Mouse (Mus musculus) c-Kit-positive CD71-positive TER-119-negative erythroid progenitor cells, embryonic 14.5 days (primary cell): ENCODE measurements around the gene Hspb7.
A peak's percentile ranks its signal among the peaks of the same experiment; 100 is the strongest.

Source experiments
- DNase-seq: peaks from one replicate; pipeline ENCODE4 v3.0.0-alpha.2; 2013; ENCODE audit warnings: low read depth

The Hspb7 gene

DNA sequence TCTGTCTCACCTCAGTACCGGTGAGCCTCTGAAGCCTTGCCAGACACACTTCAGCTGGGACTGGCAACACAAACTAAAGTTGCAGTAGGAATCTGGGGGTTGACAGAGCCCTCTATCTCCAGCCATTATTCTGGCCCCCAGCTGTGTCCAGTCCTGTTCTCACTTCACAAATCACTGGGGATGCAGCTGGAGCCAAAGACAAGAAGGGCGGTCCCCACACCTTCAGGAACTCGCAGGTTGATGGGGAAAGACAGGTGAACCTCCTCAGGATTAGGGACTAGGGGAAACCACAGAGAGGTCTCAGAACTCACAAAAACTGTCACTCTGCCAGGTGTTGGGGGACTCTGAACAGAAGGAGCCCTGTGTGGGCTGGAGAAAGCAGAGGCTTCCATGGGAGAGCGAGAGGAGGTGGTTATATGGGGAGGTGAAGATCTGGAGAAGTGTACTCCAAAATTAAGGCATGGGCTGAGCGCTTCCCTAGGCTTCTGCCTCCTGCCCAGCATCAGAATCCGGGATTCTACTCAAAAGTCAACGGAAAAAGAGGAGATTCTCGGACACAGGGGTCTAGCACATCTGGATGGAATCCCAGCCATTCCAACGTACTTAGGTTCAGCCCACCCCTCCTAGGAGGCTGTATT, at the start of gene Hspb7:
Gene Hspb7 (plus strand): TSS at position 588 of the 638 bp plus-strand sequence.
- no peak for DNase-seq

DNA sequence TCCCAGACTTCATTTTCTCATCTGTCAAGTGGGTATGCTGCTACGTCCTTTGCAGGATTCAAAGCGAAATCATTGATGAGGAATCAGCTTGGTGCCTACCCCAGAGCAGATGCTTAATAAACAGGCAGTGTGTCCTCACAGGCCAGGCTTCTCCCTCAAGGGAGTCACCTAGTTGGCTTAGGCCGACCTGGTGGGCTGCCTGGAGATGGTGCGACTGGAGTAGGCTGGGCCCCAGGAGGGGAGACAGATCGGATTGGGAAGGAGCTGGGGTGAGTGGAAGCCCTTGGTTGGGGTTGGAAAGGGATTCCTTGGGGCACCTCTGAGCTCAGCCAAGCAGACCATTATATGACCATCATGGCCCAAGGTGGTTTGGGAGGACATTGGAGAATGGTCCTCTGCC, 48.2 kb upstream of the Hspb7 start:
- no peak for DNase-seq

DNA sequence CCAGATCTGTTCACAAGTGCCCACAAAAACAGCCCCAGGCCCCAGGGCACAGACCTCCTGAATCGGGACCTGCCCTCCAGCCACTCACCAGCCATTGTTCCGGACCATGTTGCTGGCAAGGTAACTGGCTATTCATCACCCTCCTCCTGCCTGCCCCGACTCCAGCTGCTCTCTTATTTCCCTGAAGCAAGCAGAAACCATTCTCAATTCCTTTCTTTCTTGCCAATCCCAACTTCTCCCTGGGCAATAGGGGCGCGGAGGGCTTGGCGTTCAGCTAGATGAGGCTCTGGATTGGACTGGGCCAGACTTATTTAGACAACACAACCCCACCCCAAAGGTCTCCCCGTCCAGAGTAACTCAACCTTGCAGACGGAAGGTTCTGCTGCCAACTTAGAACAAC, 40.9 kb upstream of the Hspb7 start:
- no peak for DNase-seq

DNA sequence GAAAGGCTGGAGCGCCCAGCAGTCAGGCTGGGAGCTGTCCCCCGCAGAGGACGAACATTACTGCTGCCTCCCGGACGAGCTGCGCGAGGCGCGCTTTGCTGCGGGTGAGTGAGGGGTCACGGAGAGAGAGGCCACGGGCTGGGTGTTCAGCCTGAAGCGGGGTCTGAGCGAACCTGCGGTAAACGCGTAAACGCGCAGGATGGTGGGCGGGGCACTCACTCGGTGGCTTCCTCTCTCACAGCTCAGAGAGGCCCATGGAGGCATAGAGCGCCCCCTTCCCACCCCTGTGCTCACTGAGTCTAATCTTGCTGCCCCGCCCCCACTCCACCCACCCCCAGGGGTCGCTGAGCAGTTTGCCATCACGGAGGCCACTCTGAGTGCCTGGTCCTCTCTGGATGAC, 38.2 kb upstream of the Hspb7 start:
- no peak for DNase-seq

DNA sequence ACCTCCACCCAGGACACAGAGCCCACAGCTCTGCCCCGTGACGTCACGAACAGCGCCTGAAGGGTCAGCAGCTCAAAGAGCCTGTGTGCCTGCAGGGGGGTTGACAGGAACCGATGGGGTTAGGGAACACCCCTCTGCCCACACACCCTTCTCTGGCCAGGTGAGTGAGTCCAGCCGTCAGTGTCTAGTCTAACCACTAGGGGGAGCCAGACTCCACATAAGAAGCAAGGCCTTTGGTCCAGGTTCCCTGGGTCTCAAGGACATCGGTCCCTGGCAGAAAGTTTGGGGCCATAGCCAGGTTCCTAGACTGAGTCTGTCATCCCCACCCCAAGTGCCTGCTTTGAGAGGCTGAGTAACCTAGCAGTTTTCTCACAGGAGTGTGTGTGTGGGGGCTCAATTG, 35.3 kb upstream of the Hspb7 start:
- peak; percentile 48 for DNase-seq

DNA sequence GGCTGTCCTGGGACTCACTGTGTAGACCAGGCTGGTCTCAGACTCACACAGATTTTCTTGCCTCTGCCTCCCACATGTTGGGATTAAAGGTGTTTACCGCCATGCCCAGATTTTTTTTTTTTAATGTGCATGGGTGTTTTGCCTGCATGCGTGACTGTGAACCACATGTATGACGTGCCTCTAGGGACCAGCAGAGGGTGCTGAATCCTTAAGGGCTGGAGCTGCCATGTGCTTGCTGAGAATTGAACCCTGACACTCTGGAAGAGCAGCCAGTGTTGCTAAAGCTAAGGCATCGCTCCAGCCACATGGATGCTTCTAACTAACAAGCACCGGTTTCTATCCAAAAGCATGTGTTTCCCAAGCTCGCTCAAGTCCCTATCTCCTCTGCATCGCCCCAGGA, 34.4 kb upstream of the Hspb7 start:
- no peak for DNase-seq

DNA sequence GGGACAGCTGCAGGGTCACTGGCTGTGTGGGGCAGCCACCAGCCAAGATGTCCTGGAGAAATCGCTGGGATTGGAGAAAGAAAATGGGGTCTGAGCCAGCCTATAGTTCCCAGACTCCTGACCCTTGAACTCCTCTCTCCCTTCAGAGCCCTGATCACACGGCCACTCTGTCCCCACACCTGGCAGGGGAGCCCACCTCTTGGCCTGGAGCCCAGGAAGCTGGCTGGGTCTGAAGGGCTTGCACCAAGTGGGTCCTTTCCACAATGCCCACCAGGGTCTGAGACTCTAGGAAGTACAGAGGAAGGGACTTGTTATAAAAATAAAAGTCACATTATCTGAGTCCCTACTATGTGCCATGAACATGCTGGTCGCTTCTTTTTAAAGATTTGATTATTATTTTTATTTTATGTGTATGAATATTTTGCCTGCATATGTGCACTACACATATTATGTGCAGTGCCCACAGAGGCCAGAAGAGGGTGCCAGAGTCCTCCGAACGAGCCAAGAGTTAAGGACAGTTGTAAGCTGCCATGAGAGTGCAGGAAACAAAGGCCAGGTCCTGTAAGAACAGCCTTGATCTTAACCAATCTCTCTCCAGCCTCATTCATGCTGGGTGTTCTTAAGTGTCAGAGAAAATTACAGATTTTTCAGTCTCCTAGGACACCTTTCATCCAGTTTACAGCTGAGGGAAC, 33.3 kb upstream of the Hspb7 start:
- peak; percentile 58 for DNase-seq

DNA sequence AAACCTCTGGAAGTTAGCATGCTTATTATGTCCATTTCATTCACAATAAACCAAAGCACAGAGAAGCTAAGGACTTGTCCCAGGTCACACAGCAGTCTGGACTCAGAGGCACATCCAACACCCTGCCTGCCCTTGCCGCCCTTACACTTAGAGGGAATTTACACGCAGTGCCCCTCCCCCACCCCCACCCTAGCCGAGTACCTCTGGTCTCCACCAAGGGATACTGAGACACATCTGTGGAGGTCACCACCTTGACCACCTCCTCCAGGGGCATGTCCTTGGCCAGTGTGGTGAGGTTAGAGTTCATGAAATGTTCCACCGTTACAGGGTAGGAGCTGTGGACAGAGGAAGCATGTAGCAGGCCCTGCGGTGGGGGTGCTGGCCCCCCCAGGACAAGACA, 32.6 kb upstream of the Hspb7 start:
- DNase-seq: no peak

DNA sequence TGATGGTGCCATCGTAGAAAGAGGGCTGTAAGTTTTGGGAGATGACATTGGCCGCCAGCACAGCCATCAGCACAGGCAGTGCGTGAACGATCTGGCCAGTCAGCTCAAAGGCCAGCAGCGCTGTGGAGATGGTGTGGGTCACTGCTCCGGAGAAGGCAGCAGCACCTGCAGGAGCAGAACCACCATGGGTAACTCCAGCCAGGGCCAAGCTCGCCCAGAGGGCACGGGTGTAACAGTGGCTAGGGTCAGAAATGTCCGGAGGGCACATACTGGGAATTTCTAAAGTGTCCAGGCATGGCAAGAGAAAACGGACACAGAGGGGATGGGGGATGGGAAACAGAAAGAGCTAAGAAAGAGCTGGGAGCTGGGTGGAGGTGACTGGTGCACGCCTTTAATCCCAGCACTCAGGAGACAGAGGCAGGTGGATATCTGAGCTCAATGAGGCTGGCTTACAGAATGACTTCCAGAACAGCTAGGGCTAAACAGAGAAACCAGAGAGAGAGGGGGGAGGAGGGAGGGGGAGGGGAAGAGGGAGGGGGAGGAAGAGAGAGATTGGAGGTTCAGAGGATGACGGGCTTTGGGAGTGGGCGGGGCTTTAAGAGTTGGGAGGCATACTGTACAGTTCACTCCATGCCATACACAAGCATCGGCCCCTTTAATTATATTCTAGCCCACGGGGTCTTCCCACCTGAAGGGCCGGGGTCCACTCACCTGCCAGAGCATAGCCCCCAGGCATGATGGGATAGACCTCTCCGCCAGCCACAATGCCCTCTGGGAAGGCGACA, 31.0 kb upstream of the Hspb7 start:
- no peak for DNase-seq

DNA sequence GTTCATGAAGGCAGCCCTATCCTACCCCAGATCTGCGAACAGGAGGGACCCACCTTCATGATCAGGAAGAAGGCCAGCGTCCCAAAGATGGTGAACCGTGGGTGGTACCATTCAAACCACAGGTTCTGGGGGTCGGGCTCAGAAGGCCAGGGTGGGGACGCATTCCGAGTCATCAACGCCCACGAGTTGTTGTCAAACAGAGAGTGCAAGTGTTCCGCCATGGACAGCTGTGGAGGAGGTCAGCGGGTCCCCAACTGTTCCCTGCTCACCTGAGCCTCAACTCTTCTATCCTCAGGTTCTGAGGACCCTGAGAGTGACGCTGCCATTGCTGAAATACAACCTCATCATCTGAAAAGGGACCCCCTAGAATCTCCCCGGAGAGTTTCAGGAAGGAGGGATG, 29.3 kb upstream of the Hspb7 start:
- DNase-seq: no peak

DNA sequence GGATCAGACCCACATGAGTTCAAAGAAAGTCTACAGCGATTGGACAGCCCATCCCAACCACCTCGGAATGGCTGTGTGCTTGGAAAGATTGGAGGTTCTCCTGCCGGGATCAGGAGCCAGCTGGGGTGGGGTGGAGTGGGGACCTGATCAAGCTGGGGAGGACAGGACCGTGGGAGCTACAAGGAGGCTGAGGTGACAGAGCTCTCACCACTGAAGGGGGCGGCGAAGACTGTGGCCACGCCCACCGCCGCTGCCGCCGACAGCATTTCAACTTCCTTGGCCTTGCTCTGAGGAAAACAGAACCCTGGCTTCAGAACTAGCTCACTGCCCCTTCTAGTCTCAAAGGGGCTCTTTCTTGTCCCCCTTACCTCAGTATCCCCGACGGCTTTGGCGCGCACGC, 25.8 kb upstream of the Hspb7 start:
- DNase-seq: no peak

DNA sequence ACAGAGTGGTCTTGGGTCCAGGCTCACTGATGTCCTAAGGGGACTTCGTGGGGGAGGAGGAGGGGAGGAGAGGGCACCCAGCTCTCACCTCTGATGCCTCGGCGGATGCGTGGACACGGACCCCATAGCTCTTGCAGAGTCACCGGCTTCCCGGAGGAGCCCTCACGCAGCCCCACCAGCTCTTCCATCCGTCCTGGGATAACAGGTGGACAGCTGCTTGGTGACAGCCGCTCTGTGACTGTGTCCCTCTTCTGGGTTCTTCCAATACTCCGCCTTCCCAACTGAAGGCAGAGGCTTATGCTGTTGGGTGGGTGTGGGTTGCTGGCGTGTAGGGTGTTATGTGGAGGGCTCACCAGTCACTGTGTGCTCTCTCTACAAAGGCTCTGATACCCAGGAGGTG, 22.7 kb upstream of the Hspb7 start:
- DNase-seq: no peak

DNA sequence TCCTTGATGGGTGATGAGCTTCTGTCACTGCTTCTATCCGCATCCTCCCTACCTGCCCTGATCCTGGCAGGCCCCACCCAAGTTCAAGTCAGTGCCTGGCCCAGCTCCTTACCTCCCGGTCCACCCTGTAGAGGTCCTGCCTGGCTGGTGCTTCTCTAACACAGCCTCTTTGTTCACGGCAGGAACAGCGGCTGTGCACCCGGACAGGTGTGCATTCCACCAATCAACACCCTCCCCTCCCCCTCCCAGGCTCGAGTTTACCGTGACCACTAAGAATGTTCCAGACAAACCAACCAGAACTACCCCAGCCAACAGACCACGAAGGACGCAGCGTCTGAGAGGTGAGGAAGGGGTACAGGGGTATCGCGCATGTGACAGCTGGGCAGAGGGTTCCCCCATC, 22.0 kb upstream of the Hspb7 start, which contains the start of gene Clcnka:
Gene Clcnka (minus strand): TSS at position 180 of the 400 bp plus-strand sequence.
- DNase-seq: no peak

DNA sequence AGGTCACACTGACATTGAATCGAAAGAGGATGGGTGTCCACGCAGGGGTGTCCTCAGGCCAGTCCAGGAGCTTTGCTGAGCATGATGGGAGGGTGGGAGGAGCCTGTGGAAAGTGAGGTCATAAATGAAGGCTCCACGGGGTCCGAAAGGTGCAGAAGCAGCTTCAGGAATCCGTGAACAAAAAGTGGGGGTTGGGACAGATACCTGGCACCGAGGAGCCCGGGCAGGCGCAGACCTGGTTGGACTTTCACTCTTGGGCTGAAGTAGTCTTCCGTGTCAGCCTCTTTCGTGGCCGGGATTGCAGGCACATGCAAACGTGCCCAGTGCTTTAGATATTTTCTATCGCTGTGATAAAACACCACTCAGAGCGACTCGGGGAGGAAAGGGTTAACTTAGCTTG, 20.4 kb upstream of the Hspb7 start:
- no peak for DNase-seq

DNA sequence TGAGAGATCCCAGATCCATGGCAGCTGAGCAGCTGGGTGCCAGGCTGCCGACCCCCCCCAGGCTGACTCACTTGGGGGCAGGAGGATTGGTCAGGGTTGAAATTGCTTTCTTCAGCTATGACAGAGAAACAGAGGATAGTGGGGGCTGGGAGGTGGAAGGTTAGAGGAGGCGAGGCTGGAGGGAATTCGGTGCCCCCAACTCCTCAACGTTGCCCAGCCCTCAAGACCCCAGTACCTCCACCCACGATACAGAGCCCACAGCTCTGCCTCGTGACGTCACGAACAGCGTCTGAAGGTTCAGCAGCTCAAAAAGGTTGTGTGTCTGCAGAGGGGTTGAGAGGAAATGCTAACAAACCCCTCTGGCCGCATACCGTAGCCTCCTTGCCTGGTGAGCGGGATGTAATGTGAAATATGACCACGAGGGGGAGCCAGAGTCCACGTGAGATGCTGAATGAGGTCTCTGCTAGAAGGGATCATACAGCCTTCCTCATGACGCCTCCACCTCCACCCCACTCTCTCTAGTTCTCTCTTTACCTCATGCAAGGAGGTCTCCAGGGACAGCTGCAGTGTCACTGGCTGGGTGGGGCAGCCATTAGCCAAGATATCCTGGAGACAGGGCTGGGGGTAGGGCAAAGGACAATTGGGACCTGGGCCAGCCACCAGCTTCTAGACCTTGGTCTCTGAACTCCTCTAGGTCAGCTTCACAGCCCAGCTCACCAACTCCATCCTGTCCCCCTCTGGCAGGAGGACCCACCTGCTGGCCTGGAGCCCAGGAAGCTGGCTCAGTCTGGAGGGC, 15.9 kb upstream of the Hspb7 start:
- DNase-seq: peak; percentile 34

DNA sequence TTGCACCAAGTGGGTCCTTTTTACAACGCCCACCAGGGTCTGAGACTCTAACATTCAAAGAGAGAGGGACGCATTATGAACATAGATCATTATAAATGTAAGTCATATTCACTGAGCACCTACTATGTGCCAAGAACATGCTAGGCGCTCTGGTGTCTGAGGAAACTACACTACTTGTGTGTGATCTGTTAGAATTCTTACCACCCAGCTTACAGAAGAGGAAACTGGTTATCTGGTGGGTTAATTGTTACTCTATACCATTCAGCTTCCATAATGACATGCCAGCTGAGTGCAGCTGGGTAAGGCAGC, 15.3 kb upstream of the Hspb7 start:
- DNase-seq: no peak

DNA sequence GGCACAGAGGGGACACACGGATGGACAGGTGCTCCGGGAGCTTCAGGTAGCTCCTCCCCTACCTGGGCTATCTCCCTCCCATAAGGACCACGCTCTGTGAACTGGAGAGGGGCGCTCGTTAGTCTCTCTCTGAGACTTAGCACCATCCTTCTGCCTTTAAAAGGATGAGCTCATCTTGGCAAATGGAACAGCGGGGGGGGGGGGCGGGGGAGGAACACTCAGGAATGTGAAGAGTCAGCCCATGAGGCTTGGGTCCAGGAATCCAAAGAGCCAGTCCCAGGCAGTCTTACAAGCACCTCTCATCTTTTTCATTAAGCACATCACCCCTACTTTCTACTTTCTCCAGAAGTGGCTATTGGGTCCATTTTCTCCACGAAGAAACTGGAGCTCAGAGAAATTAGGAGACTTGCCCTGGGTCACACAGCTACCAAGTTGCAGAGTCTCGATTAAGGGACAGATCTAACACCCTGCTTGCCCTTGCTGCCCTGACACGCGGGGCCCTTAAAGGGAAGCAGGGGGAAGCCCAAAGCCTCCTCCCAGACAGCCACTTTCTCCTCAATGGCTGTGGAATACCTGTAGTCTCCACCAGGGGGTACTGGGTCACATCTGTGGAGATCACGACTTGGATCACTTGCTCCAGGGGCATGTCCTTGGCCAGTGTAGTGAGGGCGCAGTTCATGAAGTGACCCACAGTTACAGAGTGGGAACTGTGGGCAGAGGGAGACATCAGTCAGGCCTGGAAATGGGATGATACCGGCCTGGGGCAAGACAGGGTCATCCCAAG, 13.9 kb upstream of the Hspb7 start:
- peak; percentile 28 for DNase-seq

DNA sequence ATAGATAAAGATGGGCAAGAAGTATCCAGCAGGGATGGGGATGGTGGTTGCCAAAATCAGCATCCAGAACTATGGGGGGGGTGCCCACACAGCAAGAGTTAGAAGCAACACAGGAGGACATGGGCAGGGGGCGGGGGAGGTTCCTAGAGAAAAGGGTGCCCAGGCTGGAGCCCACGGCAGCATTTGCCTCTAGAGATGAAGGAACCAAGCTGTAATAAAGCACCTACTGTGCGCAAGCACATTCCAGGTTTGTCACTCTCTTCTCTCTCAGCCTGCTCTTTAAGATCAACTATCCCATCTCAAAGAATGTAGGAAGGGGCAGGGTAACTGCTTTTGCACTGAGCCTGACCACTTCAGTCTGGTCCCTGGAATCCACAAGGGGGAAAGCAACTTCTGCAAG, 12.0 kb upstream of the Hspb7 start:
- DNase-seq: no peak

DNA sequence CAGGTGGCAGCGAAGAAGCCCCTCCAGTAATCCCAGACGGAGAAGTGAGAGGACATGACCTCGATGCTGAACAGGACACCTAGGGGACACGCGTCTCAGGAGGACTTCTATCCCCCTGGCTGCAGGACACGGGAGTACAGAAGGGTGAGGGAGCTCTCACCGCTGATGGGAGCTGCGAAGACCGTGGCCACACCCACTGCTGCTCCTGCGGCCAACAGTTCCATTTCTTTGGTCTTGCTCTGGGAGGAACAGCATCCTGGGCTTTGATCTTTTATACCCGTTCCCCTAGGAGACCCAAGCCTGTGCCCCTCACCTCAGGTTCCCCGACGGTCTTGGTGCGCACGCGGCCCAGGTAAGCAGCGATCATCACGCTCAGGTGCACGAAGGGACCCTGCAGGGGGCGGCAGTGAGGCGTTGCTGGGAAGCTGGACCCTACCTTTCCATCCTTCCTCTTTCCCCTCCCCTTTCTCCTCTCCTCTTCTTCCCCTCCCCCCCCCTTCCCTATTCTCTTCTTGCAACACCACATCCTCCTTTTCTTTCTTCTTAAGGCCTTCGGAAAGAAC, 9.1 kb upstream of the Hspb7 start:
- no peak for DNase-seq

DNA sequence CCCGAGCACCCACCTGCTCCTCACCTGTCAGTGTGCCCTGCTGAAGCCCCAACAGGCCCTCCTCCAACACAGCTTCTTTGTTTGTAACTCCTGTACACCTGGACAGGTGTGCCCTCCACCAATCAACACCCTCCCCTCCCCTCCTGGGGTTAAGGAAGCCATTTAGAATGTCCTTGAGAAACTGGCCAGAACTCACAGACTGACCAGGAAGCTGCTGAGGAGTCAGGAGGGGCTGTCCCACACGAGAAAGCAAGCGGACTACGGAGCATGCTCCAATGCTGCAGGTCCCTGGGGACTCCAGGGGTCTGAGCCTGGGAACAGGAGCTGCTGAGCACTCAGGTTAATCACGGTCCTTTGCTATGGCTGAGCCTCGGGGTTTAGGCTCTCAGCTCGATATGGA, 4.7 kb upstream of the Hspb7 start, which contains the start of gene Clcnkb:
Gene Clcnkb (minus strand): TSS at position 91 of the 400 bp plus-strand sequence.
- DNase-seq: no peak
